Mouse (Mus musculus) heart, embryonic 11.5 days (tissue): ENCODE data around the gene Lpp. TPM values are rescaled to one million over a fixed set of nuclear protein-coding genes. Genes with fewer than 3 reads are reported as not detected.

ENCODE experiments used
- ATAC-seq: fragments of 200-750 bp; cut with Nextera tagmentation; replicated peaks from 2 replicates; pipeline ENCODE4 v1.8.0; 2017; ENCODE audit warnings: moderate library complexity; ENCODE audit not compliant: insufficient number of reproducible peaks, low FRiP score, low TSS enrichment
- H3K27ac ChIP-seq: fragments of 300-500 bp; sonication (generic); 2 replicates; pipeline ENCODE4 v1.5.1; 2014; ENCODE audit warnings: mild to moderate bottlenecking, low read depth, low read length
- H3K27me3 ChIP-seq: fragments of 300-500 bp; sonication (generic); 2 replicates; pipeline ENCODE4 v1.6.1; 2014; ENCODE audit warnings: mild to moderate bottlenecking, low read length, mixed read lengths; ENCODE audit not compliant: control insufficient read depth, insufficient read depth
- H3K36me3 ChIP-seq: fragments of 300-500 bp; sonication (generic); 2 replicates; pipeline ENCODE4 v1.6.1; 2014; ENCODE audit warnings: mild to moderate bottlenecking, low read length, moderate library complexity, mixed read lengths; ENCODE audit not compliant: control insufficient read depth, insufficient read depth
- H3K4me1 ChIP-seq: fragments of 300-500 bp; sonication (generic); 2 replicates; pipeline ENCODE4 v1.6.1; 2014; ENCODE audit warnings: low read length; ENCODE audit not compliant: control insufficient read depth, insufficient read depth
- H3K4me2 ChIP-seq: fragments of 300-500 bp; sonication (generic); 2 replicates; pipeline ENCODE4 v1.6.1; 2014; ENCODE audit warnings: mild to moderate bottlenecking, moderate library complexity
- H3K4me3 ChIP-seq: fragments of 300-500 bp; sonication (generic); 2 replicates; pipeline ENCODE4 v1.5.1; 2014; ENCODE audit warnings: low read depth, low read length
- H3K9ac ChIP-seq: fragments of 300-500 bp; sonication (generic); 2 replicates; pipeline ENCODE4 v1.6.1; 2014; ENCODE audit warnings: mild to moderate bottlenecking, low read depth, low read length, moderate library complexity
- H3K9me3 ChIP-seq: fragments of 300-500 bp; sonication (generic); replicated peaks from 2 replicates; pipeline ENCODE4 v1.6.1; 2016; ENCODE audit warnings: low read length; ENCODE audit not compliant: control insufficient read depth
- WGBS: fragments of 180-500 bp; shearing (Covaris S2); extraction: QIAGEN DNeasy Blood & Tissue Kit; methylation state at CpG from one replicate; pipeline ENCODE4 v1.1.7; 2014; ENCODE audit not compliant: insufficient replicate concordance; 5-methylcytosine and 5-hydroxymethylcytosine counted together
- polyA plus RNA-seq: library from polyadenylated mRNA; unstranded; fragments of >200 nt; fragmentation: Nextera tagmentation; extraction: Ambion mirVana; gene quantifications from 2 replicates; pipeline ENCODE4 v1.2.1, GENCODE M21; 2014

Gene Lpp
- polyA plus RNA-seq, 1 experiment from 2014 or later: 59.2 TPM

DNA sequence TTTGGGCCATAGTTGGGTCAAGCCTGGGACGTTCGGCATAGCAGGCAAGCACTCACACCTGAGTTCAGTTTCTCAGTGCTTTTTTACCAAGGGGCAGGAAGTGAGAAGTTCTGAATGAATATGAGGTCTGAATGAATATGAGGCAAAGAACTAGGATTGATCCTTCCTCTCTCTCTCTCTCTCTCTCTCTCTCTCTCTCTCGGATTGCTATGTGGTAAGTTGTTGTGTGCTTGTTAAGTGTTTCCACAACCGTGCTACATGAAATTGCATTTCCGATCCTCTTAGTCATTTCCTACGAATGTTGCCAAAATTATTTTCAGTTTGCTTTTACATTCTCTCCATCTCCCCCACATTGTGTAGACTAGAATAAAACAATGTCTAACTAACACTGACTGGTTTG lies 517.0 kb downstream of the Lpp start:
- peaks cover 5% of the 10 kb centered on the region for H3K4me1 ChIP-seq
- no peak overlapping the region for H3K9ac ChIP-seq
- no peaks in the 10 kb centered on the region for H3K36me3 ChIP-seq
- H3K9me3 ChIP-seq: no peaks in the 10 kb centered on the region
- H3K27me3 ChIP-seq: no peaks in the 10 kb centered on the region
- H3K4me3 ChIP-seq: no peak overlapping the region
- 80% methylated on average over 6 of the region's 6 CpGs for WGBS
- no peak overlapping the region for H3K27ac ChIP-seq
- no peak for ATAC-seq
- no peak overlapping the region for H3K4me2 ChIP-seq

GRCm38 (mm10) chr16:24910834-24911233 lies 517.5 kb downstream of the Lpp start:
- no peak overlapping the region for H3K4me2 ChIP-seq
- no peak overlapping the region for H3K4me3 ChIP-seq
- no peaks in the 10 kb centered on the region for H3K9me3 ChIP-seq
- WGBS: 48% methylated on average over 3 of the region's 3 CpGs
- no peaks in the 10 kb centered on the region for H3K27me3 ChIP-seq
- H3K27ac ChIP-seq: no peak overlapping the region
- H3K9ac ChIP-seq: no peak overlapping the region
- ATAC-seq: no peak
- H3K4me1 ChIP-seq: peaks cover 5% of the 10 kb centered on the region
- no peaks in the 10 kb centered on the region for H3K36me3 ChIP-seq

DNA sequence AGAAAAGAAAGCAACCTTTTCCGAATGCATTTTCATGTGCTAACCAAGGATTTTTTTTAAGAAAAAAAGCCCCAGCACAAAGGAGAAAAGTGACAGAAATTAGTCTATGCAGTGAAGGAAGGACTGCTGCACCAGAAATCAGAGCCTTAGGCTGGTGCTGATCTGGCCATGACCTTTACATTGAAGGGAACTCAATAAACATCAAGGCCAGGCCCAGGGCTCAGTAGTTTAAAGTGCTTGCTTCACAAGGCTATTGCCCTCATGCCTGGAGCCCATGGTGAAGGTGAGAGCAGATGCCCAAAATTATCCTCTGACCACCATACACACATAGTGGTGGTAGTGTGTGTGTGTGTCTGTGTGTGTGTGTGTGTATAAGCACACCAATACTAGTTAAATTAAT lies 519.1 kb downstream of the Lpp start:
- no peak overlapping the region for H3K4me2 ChIP-seq
- 81% methylated on average over 1 of the region's 1 CpGs for WGBS
- no peak for ATAC-seq

GRCm38 (mm10) chr16:24913021-24913420 lies 519.7 kb downstream of the Lpp start:
- no peak overlapping the region for H3K9ac ChIP-seq
- H3K27ac ChIP-seq: no peak overlapping the region
- H3K27me3 ChIP-seq: no peaks in the 10 kb centered on the region
- H3K9me3 ChIP-seq: no peaks in the 10 kb centered on the region
- peaks cover 5% of the 10 kb centered on the region for H3K4me1 ChIP-seq
- WGBS: 80% methylated on average over 3 of the region's 3 CpGs
- no peak for ATAC-seq
- no peaks in the 10 kb centered on the region for H3K36me3 ChIP-seq
- no peak overlapping the region for H3K4me2 ChIP-seq
- no peak overlapping the region for H3K4me3 ChIP-seq

More for the DNA sequence above, 519.1 kb downstream of the Lpp start:
- Histone ChIP-seq H3K9ac (no peak overlapping the region), H3K27me3 (no peaks in the 10 kb centered on the region), H3K4me3 (no peak overlapping the region), H3K36me3 (no peaks in the 10 kb centered on the region), H3K27ac (no peak overlapping the region), H3K4me1 (peaks cover 5% of the 10 kb centered on the region), H3K9me3 (no peaks in the 10 kb centered on the region)

- Histone ChIP-seq H3K27ac (no peak overlapping the region), H3K4me1 (peaks cover 5% of the 10 kb centered on the region), H3K4me3 (no peak overlapping the region), H3K9ac (no peak overlapping the region), H3K9me3 (no peaks in the 10 kb centered on the region), H3K27me3 (no peaks in the 10 kb centered on the region), H3K36me3 (no peaks in the 10 kb centered on the region), H3K4me2 (no peak overlapping the region)
- 75% methylated on average over 7 of the region's 7 CpGs for WGBS
- no peak for ATAC-seq
These were observed 520.5 kb downstream of the Lpp start for GRCm38 (mm10) chr16:24913641-24914392.

DNA sequence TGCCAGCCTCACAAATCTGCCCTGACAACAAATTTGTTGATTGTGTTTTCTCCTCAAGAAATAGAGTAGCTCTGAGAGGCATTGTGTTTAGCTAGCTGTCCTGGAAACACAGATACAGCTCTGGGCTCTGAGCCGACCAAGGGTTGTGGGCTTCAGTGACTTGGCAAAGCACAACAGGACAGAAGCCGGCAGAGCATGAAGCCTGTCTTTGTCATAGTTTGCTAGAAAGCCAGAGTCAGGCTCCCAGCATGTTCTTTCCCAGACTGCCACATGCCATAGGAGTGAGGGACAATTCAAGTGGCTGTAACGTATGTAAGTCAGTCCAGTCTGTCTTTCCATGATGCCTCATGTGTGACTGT lies 521.1 kb downstream of the Lpp start:
- 49% methylated on average over 3 of the region's 3 CpGs for WGBS

DNA sequence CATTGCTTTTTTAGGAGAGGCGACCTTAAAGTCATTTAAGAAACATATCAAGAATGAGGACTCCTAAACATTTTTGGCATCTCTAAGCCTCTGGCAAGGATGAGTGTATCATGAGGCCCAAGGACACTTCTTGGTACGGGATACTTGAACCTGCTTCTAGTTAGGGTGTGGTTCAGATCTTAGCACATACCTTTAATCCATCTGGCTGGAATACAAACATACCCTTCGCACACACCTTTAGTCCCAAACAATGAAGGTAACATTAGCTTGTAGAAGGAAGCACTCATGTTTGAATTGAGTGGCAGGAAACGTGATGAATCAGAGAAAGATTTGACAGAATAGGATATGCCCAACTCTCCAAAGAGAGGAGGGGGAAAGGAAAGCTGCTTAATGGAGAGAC lies 522.2 kb downstream of the Lpp start:
- H3K27me3 ChIP-seq: no peaks in the 10 kb centered on the region
- H3K36me3 ChIP-seq: no peaks in the 10 kb centered on the region
- no peaks in the 10 kb centered on the region for H3K9me3 ChIP-seq
- no peak overlapping the region for H3K27ac ChIP-seq
- H3K4me1 ChIP-seq: peaks cover 5% of the 10 kb centered on the region
- no peak overlapping the region for H3K4me3 ChIP-seq
- no peak overlapping the region for H3K4me2 ChIP-seq
- no peak overlapping the region for H3K9ac ChIP-seq
- ATAC-seq: no peak
- WGBS: 87% methylated on average over 4 of the region's 4 CpGs

More for the DNA sequence above, 521.1 kb downstream of the Lpp start:
- Histone ChIP-seq H3K9ac (no peak overlapping the region), H3K36me3 (no peaks in the 10 kb centered on the region), H3K27ac (0 out of 2 replicates have a peak overlapping the region, but pooled peaks have one; percentile 22), H3K27me3 (no peaks in the 10 kb centered on the region), H3K4me2 (no peak overlapping the region), H3K9me3 (no peaks in the 10 kb centered on the region), H3K4me3 (no peak overlapping the region), H3K4me1 (peaks cover 5% of the 10 kb centered on the region)
- ATAC-seq: no peak

GRCm38 (mm10) chr16:24919349-24920012 lies 526.2 kb downstream of the Lpp start:
- H3K36me3 ChIP-seq: no peaks in the 10 kb centered on the region
- ATAC-seq: no peak

DNA sequence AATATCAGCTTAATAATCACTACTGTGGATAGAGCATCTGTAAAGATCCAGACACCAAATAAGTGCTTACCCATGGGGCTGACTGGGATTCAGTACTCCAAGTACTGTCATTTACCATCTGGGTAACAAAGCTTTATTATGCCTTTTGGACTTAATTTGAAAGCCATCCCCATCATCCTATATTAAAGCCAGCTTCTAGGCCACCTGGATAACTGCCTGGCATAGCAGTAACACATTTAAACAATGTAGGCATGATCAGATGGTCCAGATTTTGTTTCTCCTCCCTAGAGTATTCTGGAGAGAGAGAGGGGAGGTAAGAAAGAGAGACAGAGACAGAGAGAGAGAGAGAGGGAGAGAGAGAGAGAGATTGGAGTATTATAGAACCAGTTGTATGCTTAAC lies 536.8 kb downstream of the Lpp start:
- Histone ChIP-seq H3K4me1 (no peaks in the 10 kb centered on the region; the same call in 1 of the 2 replicates), H3K4me3 (no peak overlapping the region), H3K27me3 (no peaks in the 10 kb centered on the region), H3K27ac (no peak overlapping the region), H3K4me2 (no peak overlapping the region), H3K9me3 (no peaks in the 10 kb centered on the region), H3K9ac (no peak overlapping the region), H3K36me3 (no peaks in the 10 kb centered on the region)
- no peak for ATAC-seq

More at GRCm38 (mm10) chr16:24919349-24920012, 526.2 kb downstream of the Lpp start:
- no peaks in the 10 kb centered on the region for H3K27me3 ChIP-seq
- no peak overlapping the region for H3K9ac ChIP-seq
- 82% methylated on average over 11 of the region's 11 CpGs for WGBS
- H3K27ac ChIP-seq: no peak overlapping the region
- H3K4me3 ChIP-seq: no peak overlapping the region
- no peak overlapping the region for H3K4me2 ChIP-seq
- H3K4me1 ChIP-seq: no peaks in the 10 kb centered on the region
- no peaks in the 10 kb centered on the region for H3K9me3 ChIP-seq
